Mouse (Mus musculus): ENCODE results near the gene Vdac1. TPM values are rescaled to one million over a fixed set of nuclear protein-coding genes. Genes with fewer than 3 reads are reported as not detected.
"Not testable (repeated sequence)": the region's sequence is repeated elsewhere in the genome, so short reads cannot be mapped to it uniquely, and the experiment has no call there.

The Vdac1 gene
- polyA plus RNA-seq, 1 experiment from 2014 or later, result 203 TPM

GRCm38 (mm10) chr11:52368176-52368985 is 7.7 kb downstream of the Vdac1 start:
- H3K4me3 ChIP-seq, result no peak overlapping the region
- no peaks in the 10 kb centered on the region for H3K27me3 ChIP-seq (ENCODE audit: low read depth, poor library complexity, severe bottlenecking)
- H3K9me3 ChIP-seq (replicated peaks), result no peaks in the 10 kb centered on the region
- no peak overlapping the region for H3K27ac ChIP-seq
- H3K36me3 ChIP-seq, result 0 out of 2 replicates have a peak, but pooled peaks cover 2% of the 10 kb centered on the region
- 85% methylated on average over 10 of the region's 10 CpGs for WGBS
- DNase-seq (ENCODE audit: low spot score), result no peak
- peaks cover 26% of the 10 kb centered on the region for H3K4me1 ChIP-seq

GRCm38 (mm10) chr11:52369252-52370134 is 8.8 kb downstream of the Vdac1 start:
- peaks cover 15% of the 10 kb centered on the region for H3K4me1 ChIP-seq
- H3K9me3 ChIP-seq (replicated peaks), result no peaks in the 10 kb centered on the region
- H3K4me3 ChIP-seq, result no peak overlapping the region
- WGBS, result 93% methylated on average over 9 of the region's 9 CpGs
- peaks cover 7% of the 10 kb centered on the region for H3K36me3 ChIP-seq
- no peak for DNase-seq (ENCODE audit: low spot score)
- no peaks in the 10 kb centered on the region for H3K27me3 ChIP-seq (ENCODE audit: low read depth, poor library complexity, severe bottlenecking)
- H3K27ac ChIP-seq, result no peak overlapping the region

GRCm38 (mm10) chr11:52370135-52370452 is 9.4 kb downstream of the Vdac1 start:
- Histone ChIP-seq H3K36me3 (peaks cover 13% of the 10 kb centered on the region), H3K27ac (no peak overlapping the region), H3K9me3 (replicated peaks) (no peaks in the 10 kb centered on the region), H3K4me1 (peaks cover 9% of the 10 kb centered on the region), H3K4me3 (no peak overlapping the region), H3K27me3 (ENCODE audit: low read depth, poor library complexity, severe bottlenecking) (no peaks in the 10 kb centered on the region)
- WGBS, result 94% methylated on average over 2 of the region's 2 CpGs
- DNase-seq (ENCODE audit: low spot score), result no peak

GRCm38 (mm10) chr11:52370538-52370937 is 9.9 kb downstream of the Vdac1 start:
- no peaks in the 10 kb centered on the region for H3K9me3 ChIP-seq (replicated peaks)
- no peak for DNase-seq (ENCODE audit: low spot score)
- peaks cover 5% of the 10 kb centered on the region; the same call in 1 of the 2 replicates for H3K4me1 ChIP-seq
- H3K27me3 ChIP-seq (ENCODE audit: low read depth, poor library complexity, severe bottlenecking), result no peaks in the 10 kb centered on the region
- no peak overlapping the region for H3K4me3 ChIP-seq
- no peak overlapping the region for H3K27ac ChIP-seq
- H3K36me3 ChIP-seq, result peaks cover 17% of the 10 kb centered on the region
- 75% methylated on average over 2 of the region's 2 CpGs for WGBS

- 88% methylated on average over 7 of the region's 7 CpGs for WGBS
- H3K36me3 ChIP-seq, result peaks cover 47% of the 10 kb centered on the region
- no peak overlapping the region for H3K4me3 ChIP-seq
- H3K27ac ChIP-seq, result no peak overlapping the region
- 0 out of 2 replicates have a peak, but pooled peaks cover 5% of the 10 kb centered on the region for H3K4me1 ChIP-seq
- H3K9me3 ChIP-seq (replicated peaks), result no peaks in the 10 kb centered on the region
- DNase-seq (ENCODE audit: low spot score), result no peak
- no peaks in the 10 kb centered on the region for H3K27me3 ChIP-seq (ENCODE audit: low read depth, poor library complexity, severe bottlenecking)
Observed at GRCm38 (mm10) chr11:52373841-52374240, 13.2 kb downstream of the Vdac1 start.

- Histone ChIP-seq H3K4me3 (no peak overlapping the region), H3K9me3 (replicated peaks) (no peaks in the 10 kb centered on the region), H3K36me3 (peaks cover 52% of the 10 kb centered on the region), H3K27ac (no peak overlapping the region), H3K4me1 (0 out of 2 replicates have a peak, but pooled peaks cover 5% of the 10 kb centered on the region), H3K27me3 (ENCODE audit: low read depth, poor library complexity, severe bottlenecking) (no peaks in the 10 kb centered on the region)
- WGBS, result 57% methylated on average over 6 of the region's 6 CpGs
- peak; percentile 64 for DNase-seq (ENCODE audit: low spot score)
Observed at GRCm38 (mm10) chr11:52374340-52374739, 13.7 kb downstream of the Vdac1 start.

GRCm38 (mm10) chr11:52377579-52377978 is 16.9 kb downstream of the Vdac1 start:
- H3K36me3 ChIP-seq, result peaks cover 82% of the 10 kb centered on the region
- H3K4me1 ChIP-seq, result no peaks in the 10 kb centered on the region
- no peak overlapping the region for H3K4me3 ChIP-seq
- no peaks in the 10 kb centered on the region for H3K9me3 ChIP-seq (replicated peaks)
- WGBS, result 92% methylated on average over 4 of the region's 4 CpGs
- no peak overlapping the region for H3K27ac ChIP-seq
- no peaks in the 10 kb centered on the region for H3K27me3 ChIP-seq (ENCODE audit: low read depth, poor library complexity, severe bottlenecking)
- no peak for DNase-seq (ENCODE audit: low spot score)

- Histone ChIP-seq H3K9me3 (replicated peaks) (no peaks in the 10 kb centered on the region), H3K27ac (no peak overlapping the region), H3K36me3 (peaks cover 95% of the 10 kb centered on the region), H3K4me3 (no peak overlapping the region), H3K4me1 (no peaks in the 10 kb centered on the region), H3K27me3 (ENCODE audit: low read depth, poor library complexity, severe bottlenecking) (no peaks in the 10 kb centered on the region)
- no peak for DNase-seq (ENCODE audit: low spot score)
- 90% methylated on average over 3 of the region's 3 CpGs for WGBS
Observed at GRCm38 (mm10) chr11:52379241-52379640, 18.6 kb downstream of the Vdac1 start.

GRCm38 (mm10) chr11:52383741-52384140 is 23.1 kb downstream of the Vdac1 start:
- Histone ChIP-seq H3K4me1 (no peaks in the 10 kb centered on the region), H3K4me3 (no peak overlapping the region), H3K27me3 (ENCODE audit: low read depth, poor library complexity, severe bottlenecking) (no peaks in the 10 kb centered on the region), H3K36me3 (peaks cover 96% of the 10 kb centered on the region), H3K27ac (no peak overlapping the region), H3K9me3 (replicated peaks) (no peaks in the 10 kb centered on the region)
- no peak for DNase-seq (ENCODE audit: low spot score)
- WGBS, result 92% methylated on average over 14 of the region's 14 CpGs

- Histone ChIP-seq H3K36me3 (peaks cover 96% of the 10 kb centered on the region), H3K9me3 (replicated peaks) (no peaks in the 10 kb centered on the region), H3K27me3 (ENCODE audit: low read depth, poor library complexity, severe bottlenecking) (no peaks in the 10 kb centered on the region), H3K4me3 (no peak overlapping the region), H3K4me1 (no peaks in the 10 kb centered on the region), H3K27ac (no peak overlapping the region)
- WGBS, result 61% methylated on average over 3 of the region's 3 CpGs
- no peak for DNase-seq (ENCODE audit: low spot score)
Observed at GRCm38 (mm10) chr11:52384667-52385066, 24.0 kb downstream of the Vdac1 start.

- H3K4me1 ChIP-seq, result no peaks in the 10 kb centered on the region
- no peak overlapping the region for H3K27ac ChIP-seq
- peaks cover 91% of the 10 kb centered on the region for H3K36me3 ChIP-seq
- WGBS, result 94% methylated on average over 3 of the region's 3 CpGs
- H3K27me3 ChIP-seq (ENCODE audit: low read depth, poor library complexity, severe bottlenecking), result no peaks in the 10 kb centered on the region
- H3K9me3 ChIP-seq (replicated peaks), result no peaks in the 10 kb centered on the region
- H3K4me3 ChIP-seq, result no peak overlapping the region
- no peak for DNase-seq (ENCODE audit: low spot score)
Observed at GRCm38 (mm10) chr11:52386892-52387291, 26.2 kb downstream of the Vdac1 start.

- Histone ChIP-seq H3K27me3 (ENCODE audit: low read depth, poor library complexity, severe bottlenecking) (no peaks in the 10 kb centered on the region), H3K27ac (no peak overlapping the region), H3K36me3 (peaks cover 79% of the 10 kb centered on the region), H3K9me3 (replicated peaks) (no peaks in the 10 kb centered on the region), H3K4me3 (no peak overlapping the region), H3K4me1 (no peaks in the 10 kb centered on the region)
- WGBS, result 90% methylated on average over 12 of the region's 12 CpGs
- no peak for DNase-seq (ENCODE audit: low spot score)
Observed at GRCm38 (mm10) chr11:52388150-52388549, 27.5 kb downstream of the Vdac1 start.

- 93% methylated on average over 5 of the region's 5 CpGs for WGBS
Observed at GRCm38 (mm10) chr11:52388979-52389378, 28.3 kb downstream of the Vdac1 start.

More at GRCm38 (mm10) chr11:52388979-52389378, 28.3 kb downstream of the Vdac1 start:
- not testable (repeated sequence) for H3K4me3 ChIP-seq; H3K4me1 ChIP-seq; H3K27ac ChIP-seq; DNase-seq (ENCODE audit: low spot score); H3K27me3 ChIP-seq (ENCODE audit: low read depth, poor library complexity, severe bottlenecking); H3K9me3 ChIP-seq (replicated peaks)
- peaks cover 71% of the 10 kb centered on the region for H3K36me3 ChIP-seq
